14 mouse cellular contexts compared by ENCODE assay signal in the genomic region with DNA sequence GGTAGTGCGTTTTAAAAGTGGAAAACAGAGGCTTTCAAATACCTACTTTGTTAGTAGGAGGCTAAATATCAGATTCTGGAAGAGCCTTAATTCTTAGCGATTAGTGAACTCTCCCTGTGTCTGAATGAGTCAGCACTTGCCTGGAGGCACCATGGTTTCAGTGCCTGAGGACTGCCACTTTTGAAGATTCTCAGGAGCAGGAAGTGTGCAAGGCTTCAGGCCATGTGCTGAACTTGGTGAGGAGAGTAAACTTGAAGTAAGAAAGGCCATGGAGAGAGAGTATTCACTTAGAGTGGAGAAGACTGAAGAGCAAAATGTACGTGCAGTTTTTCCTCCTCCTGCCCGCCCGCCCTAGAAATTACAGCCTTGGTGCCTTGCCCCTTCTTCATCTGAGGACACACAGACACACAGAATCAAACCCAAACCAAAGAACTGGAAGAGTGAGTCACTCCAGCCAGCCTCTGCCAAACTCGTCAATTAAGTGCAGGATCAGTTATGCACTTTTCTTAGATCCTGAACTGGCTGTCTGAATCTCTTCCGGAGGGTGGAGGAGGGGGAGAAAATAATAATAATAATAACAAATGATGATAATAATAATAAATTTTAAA.
DNase-seq lines count a peak whose midpoint lies in the region; ATAC-seq and TF ChIP-seq lines count a peak whose summit lies in the region.
"Had no signal": no experiment of that assay in that cellular context is flagged by ENCODE, and none has a peak within 500 bp of the region (broad histone marks: within the 10 kb centered on the region; RNA-seq: fewer than 3 reads in every experiment).

No protein-coding gene starts in this region.

- no peaks in the 10 kb centered on the region for H3K9me3 ChIP-seq in liver, embryonic 14.5 days (ENCODE audit: control insufficient read depth, low read length)
- no peaks in the 10 kb centered on the region for H3K9me3 ChIP-seq in hindbrain, embryonic 11.5 days (ENCODE audit: control insufficient read depth, low read length)
- no peaks in the 10 kb centered on the region for H3K9me3 ChIP-seq in midbrain, embryonic 15.5 days
- H3K9me3 ChIP-seq: forebrain, embryonic 13.5 days; hindbrain, embryonic 13.5 days; liver, embryonic 15.5 days had no signal

- peak; percentile 19 to 20 for DNase-seq in heart, adult 18-20 months
- no peak for DNase-seq in heart, postnatal 14 days
- DNase-seq in 416B (ENCODE audit: low read depth) = peak; percentile 66
- no peak for DNase-seq in liver, embryonic 14.5 days (ENCODE audit: low read depth in 3 of 3, low spot score in 3 of 3)
- DNase-seq in hindbrain, embryonic 11.5 days (ENCODE audit: low spot score) = no peak
- DNase-seq: cerebellum, adult 9-10 months; kidney, adult 11 months; kidney, postnatal 4 days; lung, postnatal 4 days had no signal

- no peak overlapping the region for H3K9ac ChIP-seq in liver, embryonic 14.5 days (replicated peaks)
- H3K9ac ChIP-seq in hindbrain, embryonic 11.5 days (ENCODE audit: low read depth, low read length) = no peak overlapping the region
- no peak overlapping the region for H3K9ac ChIP-seq in midbrain, embryonic 15.5 days
- H3K9ac ChIP-seq: forebrain, embryonic 13.5 days; hindbrain, embryonic 13.5 days; liver, embryonic 15.5 days had no signal

- intact Hi-C loops in heart, postnatal 14 days (cut with DNase I) = loop anchor here (2.0 to 10.0 kb wide), 2 partner anchors 43 to 1157 kb away; no protein-coding TSS in a partner anchor

- TF ChIP-seq CTCF in bone marrow macrophage, adult 2 months (IDR thresholded peaks at IDR 0.05; ENCODE audit: low read depth, low read length) = no peak
- no peak for TF ChIP-seq CTCF in liver, embryonic 14.5 days (IDR thresholded peaks at IDR 0.05; ENCODE audit: low read depth)

- peaks cover 29% of the 10 kb centered on the region for H3K4me1 ChIP-seq in bone marrow macrophage, adult 2 months (ENCODE audit: control insufficient read depth, insufficient read depth, low read length)
- peaks cover 2 to 11% of the 10 kb centered on the region in 2 experiments; a peak in 2 of 4 replicates for H3K4me1 ChIP-seq in liver, embryonic 14.5 days (replicated peaks; ENCODE audit: control insufficient read depth in 2 of 2, insufficient read depth in 2 of 2, low read length in 1 of 2)
- no peaks in the 10 kb centered on the region for H3K4me1 ChIP-seq in hindbrain, embryonic 11.5 days (replicated peaks; ENCODE audit: control insufficient read depth, insufficient read depth, low read length)
- H3K4me1 ChIP-seq in midbrain, embryonic 15.5 days = peaks cover 13% of the 10 kb centered on the region

- H3K4me2 ChIP-seq in liver, embryonic 14.5 days (ENCODE audit: low read depth) = no peak overlapping the region
- H3K4me2 ChIP-seq in hindbrain, embryonic 11.5 days (replicated peaks; ENCODE audit: low read depth, low read length) = no peak overlapping the region
- H3K4me2 ChIP-seq in midbrain, embryonic 15.5 days = no peak overlapping the region
- H3K4me2 ChIP-seq: forebrain, embryonic 13.5 days; hindbrain, embryonic 13.5 days; liver, embryonic 15.5 days had no signal

- TF ChIP-seq POLR2A in bone marrow macrophage, adult 2 months (IDR thresholded peaks at IDR 0.05; ENCODE audit: borderline replicate concordance, low read depth, low read length) = no peak

- peak; percentile 16; the same call in 1 of the 2 replicates for ATAC-seq in liver, embryonic 14.5 days (ENCODE audit: insufficient read depth)
- no peak for ATAC-seq in hindbrain, embryonic 11.5 days (ENCODE audit: low FRiP score)
- ATAC-seq in midbrain, embryonic 15.5 days (replicated peaks) = no peak
- ATAC-seq: forebrain, embryonic 13.5 days had no signal

- no peak overlapping the region for H3K4me3 ChIP-seq in bone marrow macrophage, adult 2 months (ENCODE audit: insufficient read depth, low read length)
- no peak overlapping the region for H3K4me3 ChIP-seq in liver, embryonic 14.5 days (ENCODE audit: insufficient read depth in 1 of 2, low read depth in 2 of 2, low read length in 2 of 2)
- no peak overlapping the region for H3K4me3 ChIP-seq in hindbrain, embryonic 11.5 days (ENCODE audit: low read depth, low read length)
- no peak overlapping the region for H3K4me3 ChIP-seq in midbrain, embryonic 15.5 days
- H3K4me3 ChIP-seq: forebrain, embryonic 13.5 days; hindbrain, embryonic 13.5 days; liver, embryonic 15.5 days had no signal

- no peak for TF ChIP-seq EP300 in liver, embryonic 14.5 days (IDR thresholded peaks at IDR 0.05; ENCODE audit: low read depth)

- peak overlapping the region; percentile 47 for H3K27ac ChIP-seq in bone marrow macrophage, adult 2 months (ENCODE audit: insufficient read depth, low read depth, low read length)
- H3K27ac ChIP-seq in liver, embryonic 14.5 days = no peak overlapping the region
- no peak overlapping the region for H3K27ac ChIP-seq in hindbrain, embryonic 11.5 days (ENCODE audit: low read depth, low read length)
- H3K27ac ChIP-seq in midbrain, embryonic 15.5 days = no peak overlapping the region
- H3K27ac ChIP-seq: forebrain, embryonic 13.5 days; hindbrain, embryonic 13.5 days; liver, embryonic 15.5 days had no signal

- H3K36me3 ChIP-seq in liver, embryonic 14.5 days (replicated peaks; ENCODE audit: control insufficient read depth, insufficient read depth, low read depth) = no peaks in the 10 kb centered on the region
- H3K36me3 ChIP-seq in hindbrain, embryonic 11.5 days (ENCODE audit: control insufficient read depth, insufficient read depth, low read length) = no peaks in the 10 kb centered on the region
- H3K36me3 ChIP-seq in midbrain, embryonic 15.5 days (replicated peaks) = no peaks in the 10 kb centered on the region
- H3K36me3 ChIP-seq: hindbrain, embryonic 13.5 days; liver, embryonic 15.5 days had no signal

- 51% methylated on average over 7 of the region's 7 CpGs for WGBS in liver, embryonic 14.5 days (ENCODE audit: insufficient replicate concordance)
- WGBS in hindbrain, embryonic 11.5 days = 88% methylated on average over 7 of the region's 7 CpGs
- WGBS in midbrain, embryonic 15.5 days = 92% methylated on average over 7 of the region's 7 CpGs

- no peaks in the 10 kb centered on the region for H3K27me3 ChIP-seq in liver, embryonic 14.5 days (ENCODE audit: control insufficient read depth, insufficient read depth, low read length)
- H3K27me3 ChIP-seq in hindbrain, embryonic 11.5 days (ENCODE audit: control insufficient read depth, insufficient read depth, low read length) = no peaks in the 10 kb centered on the region
- no peaks in the 10 kb centered on the region for H3K27me3 ChIP-seq in midbrain, embryonic 15.5 days (replicated peaks)
- H3K27me3 ChIP-seq: forebrain, embryonic 13.5 days; hindbrain, embryonic 13.5 days; liver, embryonic 15.5 days had no signal

Comparison
In these comparisons a context has a peak if more than half of its experiments do, and no peak if none do; other contexts are left out.
1. DNase-seq: peak in heart, adult 18-20 months (2 of 2) and 416B (single experiment); none in heart, postnatal 14 days (0 of 2), liver, embryonic 14.5 days (0 of 3) and hindbrain, embryonic 11.5 days (single experiment).